Mouse (Mus musculus): ENCODE results near the gene Gcnt7.

Gcnt7 gene

GRCm38 (mm10) chr2:172452458-172452857 lies 5.9 kb downstream of the Gcnt7 start:
- DNase-seq = no peak

- DNase-seq = no peak
Observed at GRCm38 (mm10) chr2:172452031-172452430, 6.4 kb downstream of the Gcnt7 start.

- DNase-seq = peak in 1 of 2 experiments; percentile 59
Observed at GRCm38 (mm10) chr2:172450640-172451039, 7.8 kb downstream of the Gcnt7 start.

- no peak for DNase-seq
Observed at GRCm38 (mm10) chr2:172448329-172448728, 10.1 kb downstream of the Gcnt7 start.

GRCm38 (mm10) chr2:172447317-172447716 lies 11.1 kb downstream of the Gcnt7 start:
- no peak for DNase-seq

GRCm38 (mm10) chr2:172445617-172446016 lies 12.8 kb downstream of the Gcnt7 start:
- no peak for DNase-seq

- DNase-seq = no peak
Observed at GRCm38 (mm10) chr2:172441176-172441575, 17.2 kb downstream of the Gcnt7 start.

GRCm38 (mm10) chr2:172440640-172441005 lies 17.8 kb downstream of the Gcnt7 start:
- DNase-seq = no peak

GRCm38 (mm10) chr2:172439843-172440639 lies 18.4 kb downstream of the Gcnt7 start, which contains the start of gene Rtf2:
Rtf2 (plus strand) TSS chr2:172440556.
- DNase-seq = peak; percentile 92 to 95

GRCm38 (mm10) chr2:172437371-172437952 lies 20.9 kb downstream of the Gcnt7 start:
- no peak for DNase-seq

GRCm38 (mm10) chr2:172433746-172434145 lies 24.6 kb downstream of the Gcnt7 start:
- DNase-seq = peak; percentile 72 to 87

- no peak for DNase-seq
Observed at GRCm38 (mm10) chr2:172430609-172431008, 27.8 kb downstream of the Gcnt7 start.

- no peak for DNase-seq
Observed at GRCm38 (mm10) chr2:172418208-172418607, 40.2 kb downstream of the Gcnt7 start.

- no peak for DNase-seq
Observed at GRCm38 (mm10) chr2:172416876-172417275, 41.5 kb downstream of the Gcnt7 start.

GRCm38 (mm10) chr2:172416218-172416617 lies 42.2 kb downstream of the Gcnt7 start:
- DNase-seq = no peak

GRCm38 (mm10) chr2:172413894-172414293 lies 44.5 kb downstream of the Gcnt7 start:
- DNase-seq = no peak

- no peak for DNase-seq
Observed at GRCm38 (mm10) chr2:172413273-172413672, 45.1 kb downstream of the Gcnt7 start.

- DNase-seq = no peak
Observed at GRCm38 (mm10) chr2:172412454-172412853, 45.9 kb downstream of the Gcnt7 start.

GRCm38 (mm10) chr2:172411091-172411490 lies 47.3 kb downstream of the Gcnt7 start:
- DNase-seq = no peak

GRCm38 (mm10) chr2:172410686-172411085 lies 47.7 kb downstream of the Gcnt7 start:
- no peak for DNase-seq

- no peak for DNase-seq
Observed at GRCm38 (mm10) chr2:172407499-172407898, 50.9 kb downstream of the Gcnt7 start.

GRCm38 (mm10) chr2:172406173-172406572 lies 52.2 kb downstream of the Gcnt7 start:
- no peak for DNase-seq

- DNase-seq = no peak
Observed at GRCm38 (mm10) chr2:172405011-172405410, 53.4 kb downstream of the Gcnt7 start.

- DNase-seq = no peak
Observed at GRCm38 (mm10) chr2:172404239-172404638, 54.2 kb downstream of the Gcnt7 start.

Measured in thymus, adult 18-20 months (tissue).